Mouse (Mus musculus): ENCODE data around the gene Glis1. TPM values are rescaled to one million over a fixed set of nuclear protein-coding genes. Genes with fewer than 3 reads are reported as not detected.

The Glis1 gene
- under 1 TPM; 0.93 to 0.94 TPM for total RNA-seq (2021)
- long read RNA-seq, experiment 1 = 0 reads
- long read RNA-seq, experiment 2 = 0 reads

GRCm38 (mm10) chr4:107434356-107435237, at the start of gene Glis1:
TSS of gene Glis1 (plus strand) at chr4:107434591.
- peak; percentile 46 to 71 for DNase-seq (ENCODE audit: low spot score in 2 of 2)

- DNase-seq (ENCODE audit: low spot score in 2 of 2) = no peak
Observed at GRCm38 (mm10) chr4:107387038-107387437, 47.4 kb upstream of the Glis1 start.

GRCm38 (mm10) chr4:107387465-107387864, 46.9 kb upstream of the Glis1 start:
- no peak for DNase-seq (ENCODE audit: low spot score in 2 of 2)

- no peak for DNase-seq (ENCODE audit: low spot score in 2 of 2)
Observed at GRCm38 (mm10) chr4:107388291-107388690, 46.1 kb upstream of the Glis1 start.

- DNase-seq (ENCODE audit: low spot score in 2 of 2) = no peak
Observed at GRCm38 (mm10) chr4:107389345-107389744, 45.0 kb upstream of the Glis1 start.

GRCm38 (mm10) chr4:107393771-107394170, 40.6 kb upstream of the Glis1 start:
- no peak for DNase-seq (ENCODE audit: low spot score in 2 of 2)

- DNase-seq (ENCODE audit: low spot score in 2 of 2) = no peak
Observed at GRCm38 (mm10) chr4:107420202-107420601, 14.2 kb upstream of the Glis1 start.

GRCm38 (mm10) chr4:107421711-107422110, 12.7 kb upstream of the Glis1 start:
- DNase-seq (ENCODE audit: low spot score in 2 of 2) = no peak

GRCm38 (mm10) chr4:107422176-107422575, 12.2 kb upstream of the Glis1 start:
- peak in 1 of 2 experiments; percentile 45 for DNase-seq (ENCODE audit: low spot score in 2 of 2)

- no peak for DNase-seq (ENCODE audit: low spot score in 2 of 2)
Observed at GRCm38 (mm10) chr4:107425616-107426015, 8.8 kb upstream of the Glis1 start.

GRCm38 (mm10) chr4:107426631-107427030, 7.8 kb upstream of the Glis1 start:
- peak; percentile 53 to 54 for DNase-seq (ENCODE audit: low spot score in 2 of 2)

GRCm38 (mm10) chr4:107432717-107433116, 1.7 kb upstream of the Glis1 start:
- DNase-seq (ENCODE audit: low spot score in 2 of 2) = peak; percentile 59 to 73

- DNase-seq (ENCODE audit: low spot score in 2 of 2) = no peak
Observed at GRCm38 (mm10) chr4:107433998-107434355, 414 bp upstream of the Glis1 start.

- DNase-seq (ENCODE audit: low spot score in 2 of 2) = no peak
Observed at GRCm38 (mm10) chr4:107435238-107435946, 1.0 kb downstream of the Glis1 start.

- DNase-seq (ENCODE audit: low spot score in 2 of 2) = no peak
Observed at GRCm38 (mm10) chr4:107436476-107436875, 2.1 kb downstream of the Glis1 start.

GRCm38 (mm10) chr4:107438741-107439140, 4.3 kb downstream of the Glis1 start:
- no peak for DNase-seq (ENCODE audit: low spot score in 2 of 2)

GRCm38 (mm10) chr4:107440306-107440705, 5.9 kb downstream of the Glis1 start:
- no peak for DNase-seq (ENCODE audit: low spot score in 2 of 2)

GRCm38 (mm10) chr4:107442288-107442687, 7.9 kb downstream of the Glis1 start:
- no peak for DNase-seq (ENCODE audit: low spot score in 2 of 2)

- no peak for DNase-seq (ENCODE audit: low spot score in 2 of 2)
Observed at GRCm38 (mm10) chr4:107442891-107443483, 8.6 kb downstream of the Glis1 start.

- no peak for DNase-seq (ENCODE audit: low spot score in 2 of 2)
Observed at GRCm38 (mm10) chr4:107443621-107444020, 9.2 kb downstream of the Glis1 start.

- DNase-seq (ENCODE audit: low spot score in 2 of 2) = no peak
Observed at GRCm38 (mm10) chr4:107448481-107448880, 14.1 kb downstream of the Glis1 start.

- no peak for DNase-seq (ENCODE audit: low spot score in 2 of 2)
Observed at GRCm38 (mm10) chr4:107449519-107449918, 15.1 kb downstream of the Glis1 start.

Data from left cerebral cortex, adult 18-20 months (tissue).